Mouse (Mus musculus) embryonic facial prominence, embryonic 14.5 days (tissue): ENCODE measurements around the gene Rundc3a. TPM values are rescaled to one million over a fixed set of nuclear protein-coding genes. Genes with fewer than 3 reads are reported as not detected.
"Not testable (repeated sequence)": the region's sequence is repeated elsewhere in the genome, so short reads cannot be mapped to it uniquely, and the experiment has no call there.

Source experiments
- ATAC-seq: fragments of 200-750 bp; cut with Nextera tagmentation; 2 replicates; pipeline ENCODE4 v1.8.0; 2017; ENCODE audit warnings: low read depth, moderate number of reproducible peaks, moderate TSS enrichment
- DNase-seq: peaks from one replicate; pipeline ENCODE4 v3.0.0-alpha.2; 2015; ENCODE audit warnings: low spot score
- H3K27ac ChIP-seq: fragments of 300-500 bp; sonication (generic); replicated peaks from 2 replicates; pipeline ENCODE4 v1.5.1; 2014; ENCODE audit warnings: low read depth, mild to moderate bottlenecking, low read length, moderate library complexity
- H3K27me3 ChIP-seq: fragments of 300-500 bp; sonication (generic); replicated peaks from 2 replicates; pipeline ENCODE4 v1.6.1; 2014; ENCODE audit warnings: low read length; ENCODE audit not compliant: control insufficient read depth, insufficient read depth
- H3K36me3 ChIP-seq: fragments of 300-500 bp; sonication (generic); 2 replicates; pipeline ENCODE4 v1.6.1; 2014; ENCODE audit warnings: low read length, mixed read lengths; ENCODE audit not compliant: control insufficient read depth, insufficient read depth
- H3K4me1 ChIP-seq: fragments of 300-500 bp; sonication (generic); 2 replicates; pipeline ENCODE4 v1.6.1; 2014; ENCODE audit warnings: antibody characterized with exemption, low read length; ENCODE audit not compliant: control insufficient read depth, insufficient read depth
- H3K4me2 ChIP-seq: fragments of 300-500 bp; sonication (generic); 2 replicates; pipeline ENCODE4 v1.6.1; 2014; ENCODE audit warnings: low read depth, mild to moderate bottlenecking, low read length, moderate library complexity, mixed read lengths
- H3K4me3 ChIP-seq: fragments of 300-500 bp; sonication (generic); 2 replicates; pipeline ENCODE4 v1.5.1; 2014; ENCODE audit warnings: low read depth, mild to moderate bottlenecking, low read length
- H3K9ac ChIP-seq: fragments of 300-500 bp; sonication (generic); 2 replicates; pipeline ENCODE4 v1.6.1; 2014; ENCODE audit warnings: low read depth, mild to moderate bottlenecking, low read length, moderate library complexity, mixed read lengths
- H3K9me3 ChIP-seq: fragments of 300-500 bp; sonication (generic); 2 replicates; pipeline ENCODE4 v1.6.1; 2016; ENCODE audit warnings: low read length; ENCODE audit not compliant: control insufficient read depth
- WGBS: fragments of 180-500 bp; shearing (Covaris S2); extraction: QIAGEN DNeasy Blood & Tissue Kit; methylation state at CpG from one replicate; pipeline ENCODE4 v1.1.7; 2014; 5-methylcytosine and 5-hydroxymethylcytosine counted together
- polyA plus RNA-seq: library from polyadenylated mRNA; unstranded; fragments of >200 nt; fragmentation: Nextera tagmentation; extraction: Ambion mirVana; gene quantifications from 2 replicates; pipeline ENCODE4 v1.2.1, GENCODE M21; 2014

The Rundc3a gene
- polyA plus RNA-seq, 1 experiment from 2014 or later: 7.1 TPM

GRCm38 (mm10) chr11:102364570-102365371, 28.4 kb upstream of the Rundc3a start:
- Histone ChIP-seq H3K4me2 (no peak overlapping the region), H3K4me3 (no peak overlapping the region), H3K4me1 (no peaks in the 10 kb centered on the region), H3K27ac (no peak overlapping the region), H3K9me3 (no peaks in the 10 kb centered on the region), H3K9ac (no peak overlapping the region), H3K27me3 (no peaks in the 10 kb centered on the region), H3K36me3 (no peaks in the 10 kb centered on the region)
- DNase-seq: no peak
- 63% methylated on average over 12 of the region's 14 CpGs for WGBS
- ATAC-seq: no peak

- Histone ChIP-seq H3K27ac (no peak overlapping the region), H3K4me2 (no peak overlapping the region), H3K4me3 (no peak overlapping the region), H3K4me1 (no peaks in the 10 kb centered on the region), H3K27me3 (no peaks in the 10 kb centered on the region), H3K9me3 (no peaks in the 10 kb centered on the region), H3K36me3 (no peaks in the 10 kb centered on the region), H3K9ac (no peak overlapping the region)
- 15% methylated on average over 4 of the region's 4 CpGs for WGBS
- ATAC-seq (no peak), DNase-seq (no peak)
Measured at GRCm38 (mm10) chr11:102365699-102366098, 27.5 kb upstream of the Rundc3a start.

- not testable (repeated sequence) for H3K9me3 ChIP-seq, H3K27ac ChIP-seq, H3K27me3 ChIP-seq, H3K4me3 ChIP-seq, DNase-seq, H3K36me3 ChIP-seq, H3K4me1 ChIP-seq, H3K4me2 ChIP-seq, H3K9ac ChIP-seq, ATAC-seq
- WGBS: 63% methylated on average over 6 of the region's 8 CpGs
Measured at GRCm38 (mm10) chr11:102366103-102366502, 27.1 kb upstream of the Rundc3a start, which contains the start of gene Slc4a1. Gene Slc4a1, minus strand, starts transcription at chr11:102366203.

GRCm38 (mm10) chr11:102367504-102368280, 25.5 kb upstream of the Rundc3a start:
- Histone ChIP-seq H3K4me2 (no peak overlapping the region), H3K4me3 (no peak overlapping the region), H3K27ac (no peak overlapping the region), H3K36me3 (no peaks in the 10 kb centered on the region), H3K27me3 (no peaks in the 10 kb centered on the region), H3K4me1 (no peaks in the 10 kb centered on the region), H3K9me3 (no peaks in the 10 kb centered on the region), H3K9ac (no peak overlapping the region)
- WGBS: 67% methylated on average over 9 of the region's 9 CpGs
- no peak for DNase-seq
- ATAC-seq: no peak

GRCm38 (mm10) chr11:102368347-102368746, 24.9 kb upstream of the Rundc3a start:
- ATAC-seq: no peak
- no peak overlapping the region for H3K4me2 ChIP-seq
- WGBS: 81% methylated on average over 5 of the region's 5 CpGs

GRCm38 (mm10) chr11:102369263-102369662, 23.9 kb upstream of the Rundc3a start:
- Histone ChIP-seq H3K9ac (no peak overlapping the region), H3K27me3 (no peaks in the 10 kb centered on the region; the same call in 1 of the 2 replicates), H3K4me1 (no peaks in the 10 kb centered on the region), H3K4me3 (no peak overlapping the region), H3K4me2 (no peak overlapping the region), H3K27ac (no peak overlapping the region), H3K9me3 (no peaks in the 10 kb centered on the region), H3K36me3 (no peaks in the 10 kb centered on the region)
- ATAC-seq: no peak
- DNase-seq: no peak
- 74% methylated on average over 4 of the region's 4 CpGs for WGBS

More at GRCm38 (mm10) chr11:102368347-102368746, 24.9 kb upstream of the Rundc3a start:
- Histone ChIP-seq H3K4me3 (no peak overlapping the region), H3K27ac (no peak overlapping the region), H3K27me3 (no peaks in the 10 kb centered on the region), H3K4me1 (no peaks in the 10 kb centered on the region), H3K36me3 (no peaks in the 10 kb centered on the region), H3K9ac (no peak overlapping the region), H3K9me3 (no peaks in the 10 kb centered on the region)
- DNase-seq: no peak

GRCm38 (mm10) chr11:102370285-102370684, 22.9 kb upstream of the Rundc3a start:
- WGBS: 47% methylated on average over 7 of the region's 7 CpGs
- no peaks in the 10 kb centered on the region; the same call in 1 of the 2 replicates for H3K27me3 ChIP-seq
- ATAC-seq: no peak
- H3K4me2 ChIP-seq: no peak overlapping the region
- H3K9me3 ChIP-seq: no peaks in the 10 kb centered on the region
- H3K36me3 ChIP-seq: no peaks in the 10 kb centered on the region
- no peak overlapping the region for H3K9ac ChIP-seq
- no peak for DNase-seq
- H3K4me1 ChIP-seq: peaks cover 1% of the 10 kb centered on the region
- H3K27ac ChIP-seq: no peak overlapping the region
- no peak overlapping the region for H3K4me3 ChIP-seq

GRCm38 (mm10) chr11:102371926-102372685, 21.1 kb upstream of the Rundc3a start:
- no peak for ATAC-seq
- no peak for DNase-seq

More at GRCm38 (mm10) chr11:102371926-102372685, 21.1 kb upstream of the Rundc3a start:
- H3K9me3 ChIP-seq: no peaks in the 10 kb centered on the region
- peaks cover 5% of the 10 kb centered on the region for H3K4me1 ChIP-seq
- no peak overlapping the region for H3K4me3 ChIP-seq
- H3K4me2 ChIP-seq: no peak overlapping the region
- H3K9ac ChIP-seq: no peak overlapping the region
- 78% methylated on average over 12 of the region's 12 CpGs for WGBS
- H3K36me3 ChIP-seq: no peaks in the 10 kb centered on the region
- no peaks in the 10 kb centered on the region; the same call in 1 of the 2 replicates for H3K27me3 ChIP-seq
- H3K27ac ChIP-seq: no peak overlapping the region
